Mouse (Mus musculus) ES-Bruce4 (cell line): Measurements from ENCODE around the gene Anapc16.

Experiments
- CTCF ChIP-seq: IDR thresholded peaks from one replicate; pipeline ENCODE4 v1.8.1; 2011; ENCODE audit warnings: low read depth, low read length
- EP300 ChIP-seq: IDR thresholded peaks from 2 replicates; pipeline ENCODE4 v1.6.1; 2011; ENCODE audit warnings: low read depth, low read length; ENCODE audit not compliant: insufficient read depth
- POLR2A ChIP-seq: IDR thresholded peaks from one replicate; pipeline ENCODE4 v1.8.1; 2011; ENCODE audit warnings: low read length; ENCODE audit not compliant: insufficient read depth

GRCm38 (mm10) chr10:59992024-59992423 lies 10.9 kb downstream of the Anapc16 start:
- no peak for TF ChIP-seq EP300
- TF ChIP-seq CTCF: no peak
- TF ChIP-seq POLR2A: no peak
